Mouse (Mus musculus): ENCODE results near the gene Nt5c3b.

Nt5c3b gene

GRCm38 (mm10) chr11:100387111-100387510, 54.5 kb downstream of the Nt5c3b start:
- POLR2A ChIA-PET = interaction anchor here (0.5 to 20.1 kb wide), 49 partner anchors 4 to 552 kb away, joined by 3 to 626 read pairs (median 5); partner anchors contain the start of genes Eif1 (in 4 of the 4), Jup (in 4 of the 4), Acly (in 3 of the 4) and P3h4 (in 2 of the 4)
- CTCF ChIA-PET = interaction anchor here (0.9 to 2.5 kb wide), 10 partner anchors 8 to 28 kb away, joined by 3 to 14 read pairs (median 4); partner anchors contain the start of genes Jup (in 2 of the 4), Fkbp10 (in 1 of the 4) and P3h4 (in 1 of the 4)

DNA sequence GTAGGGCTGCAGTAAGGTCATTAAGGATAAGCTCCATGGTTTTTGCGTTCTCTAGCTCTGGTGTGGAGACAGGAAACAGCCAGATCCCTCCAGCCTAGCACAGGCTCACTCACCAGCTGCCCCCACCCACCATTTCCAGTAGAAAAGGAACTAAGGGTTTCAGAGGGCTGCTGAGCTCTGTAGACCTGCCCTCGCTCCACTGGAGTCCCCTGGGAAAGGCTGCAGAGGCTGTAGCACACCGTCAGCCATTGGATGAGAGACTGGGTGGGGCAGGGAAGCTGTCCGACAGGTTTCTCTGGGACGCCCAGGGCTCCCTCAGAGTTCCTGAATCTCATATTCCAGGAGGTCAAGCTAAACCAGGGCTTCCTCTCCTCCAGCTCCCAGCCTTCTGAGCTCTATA, 55.0 kb downstream of the Nt5c3b start:
- ChIA-PET CTCF (interaction anchor here (0.6 to 2.5 kb wide), 10 partner anchors 9 to 75 kb away, joined by 3 to 14 read pairs (median 4); partner anchors contain the start of genes Fkbp10 (in 1 of the 4), Jup (in 1 of the 4) and P3h4 (in 1 of the 4)), POLR2A (interaction anchor here (0.5 to 20.1 kb wide), 46 partner anchors 5 to 553 kb away, joined by 3 to 626 read pairs (median 5); partner anchors contain the start of genes Eif1 (in 4 of the 4), Jup (in 4 of the 4), Acly (in 3 of the 4) and P3h4 (in 2 of the 4))

- ChIA-PET POLR2A (interaction anchor here (1.0 to 20.1 kb wide), 17 partner anchors 5 to 142 kb away, joined by 3 to 626 read pairs (median 15); partner anchors contain the start of genes Eif1 (in 3 of the 4), Jup (in 3 of the 4), Klhl10 (in 1 of the 4) and Nt5c3b (in 1 of the 4)), CTCF (interaction anchor here in 3 of 4 experiments (0.9 to 3.5 kb wide), 7 partner anchors 9 to 23 kb away, joined by 3 to 21 read pairs (median 5); partner anchors contain the start of gene Jup (in 2 of the 3))
These were observed 56.6 kb downstream of the Nt5c3b start for GRCm38 (mm10) chr11:100385016-100385415.

DNA sequence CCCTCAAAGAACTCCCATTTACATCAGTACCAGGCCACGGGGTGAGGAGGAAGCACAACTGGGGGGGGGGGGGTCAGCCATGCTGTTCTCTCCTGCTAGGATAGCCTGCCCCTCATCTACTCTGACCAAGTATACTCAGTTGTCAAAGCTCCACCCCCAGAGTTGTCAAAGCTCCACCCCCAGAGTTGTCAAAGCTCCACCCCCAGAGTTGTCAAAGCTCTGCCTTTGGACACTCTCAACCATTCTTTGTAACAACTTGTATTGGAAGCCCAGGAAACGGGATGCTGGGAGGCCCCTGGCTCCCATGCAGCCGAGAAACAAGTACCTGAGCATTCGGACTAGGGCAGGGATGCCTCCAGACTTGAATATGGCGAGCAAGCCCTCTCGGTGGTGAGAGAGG, 58.9 kb downstream of the Nt5c3b start:
- CTCF ChIA-PET = interaction anchor here (0.6 to 3.5 kb wide), 15 partner anchors 9 to 104 kb away, joined by 3 to 21 read pairs (median 5); partner anchors contain the start of genes Jup (in 2 of the 4) and Klhl11 (in 1 of the 4)
- POLR2A ChIA-PET = interaction anchor here (0.5 to 20.1 kb wide), 38 partner anchors 8 to 674 kb away, joined by 3 to 626 read pairs (median 4); partner anchors contain the start of genes Eif1 (in 4 of the 4), Jup (in 3 of the 4), Klhl11 (in 2 of the 4) and P3h4 (in 1 of the 4)

GRCm38 (mm10) chr11:100379311-100379710, 62.3 kb downstream of the Nt5c3b start:
- ChIA-PET CTCF (interaction anchor here in 1 of 4 experiments (0.6 kb wide), 1 partner anchor 63 kb away, joined by 6 read pairs; the partner anchor contains the start of genes Klhl10 and Nt5c3b), POLR2A (interaction anchor here in 3 of 4 experiments (0.8 to 20.1 kb wide), 7 partner anchors 10 to 59 kb away, joined by 3 to 626 read pairs (median 94); partner anchors contain the start of genes Jup (in 3 of the 3) and Eif1 (in 2 of the 3))

DNA sequence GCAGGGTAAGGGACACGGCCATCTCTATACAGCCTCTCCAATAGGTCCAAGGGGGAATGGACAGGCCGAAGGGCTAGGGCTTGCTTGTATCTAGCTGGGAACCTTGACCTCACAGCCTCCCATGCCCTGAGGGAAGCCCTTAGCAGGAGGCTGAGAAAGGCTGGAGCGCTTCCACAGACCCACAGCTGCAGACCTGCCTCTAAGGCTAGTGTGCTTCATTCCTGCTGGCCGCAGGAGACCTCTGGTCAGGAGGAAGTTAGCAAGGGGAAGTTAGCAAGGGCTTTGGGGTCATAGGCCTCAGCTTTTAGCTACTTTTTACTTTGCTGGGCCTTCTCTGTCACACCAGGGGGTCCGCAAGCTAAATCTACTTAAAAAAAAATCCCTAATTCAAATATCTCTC, 63.2 kb downstream of the Nt5c3b start:
- POLR2A ChIA-PET = interaction anchor here in 3 of 4 experiments (0.6 to 20.1 kb wide), 14 partner anchors 11 to 150 kb away, joined by 3 to 626 read pairs (median 6); partner anchors contain the start of genes Jup (in 3 of the 3), Acly (in 2 of the 3), Eif1 (in 2 of the 3) and Hap1 (in 1 of the 3)
- CTCF ChIA-PET = interaction anchor here in 2 of 4 experiments (0.6 to 1.2 kb wide), 2 partner anchors 12 to 63 kb away, joined by 3 to 6 read pairs; partner anchors contain the start of genes Klhl10 (in 1 of the 2) and Nt5c3b (in 1 of the 2)

GRCm38 (mm10) chr11:100377989-100378388, 63.6 kb downstream of the Nt5c3b start:
- CTCF ChIA-PET = interaction anchor here in 2 of 4 experiments (1.2 to 2.5 kb wide), 3 partner anchors 13 to 18 kb away, joined by 3 to 24 read pairs (median 4); partner anchors contain the start of gene Jup (in 1 of the 2)
- POLR2A ChIA-PET = interaction anchor here (0.9 to 20.1 kb wide), 20 partner anchors 11 to 150 kb away, joined by 3 to 626 read pairs (median 12); partner anchors contain the start of genes Jup (in 4 of the 4), Hap1 (in 3 of the 4), Acly (in 2 of the 4) and Eif1 (in 1 of the 4)

GRCm38 (mm10) chr11:100376746-100377389, 64.7 kb downstream of the Nt5c3b start:
- ChIA-PET POLR2A (interaction anchor here (0.6 to 20.1 kb wide), 61 partner anchors 8 to 1724 kb away, joined by 3 to 626 read pairs (median 6); partner anchors contain the start of genes Jup (in 4 of the 4), Acly (in 3 of the 4), Eif1 (in 3 of the 4) and Hap1 (in 3 of the 4)), CTCF (interaction anchor here (0.8 to 2.5 kb wide), 19 partner anchors 8 to 37 kb away, joined by 3 to 24 read pairs (median 5); partner anchors contain the start of genes Jup (in 3 of the 4) and P3h4 (in 1 of the 4))

DNA sequence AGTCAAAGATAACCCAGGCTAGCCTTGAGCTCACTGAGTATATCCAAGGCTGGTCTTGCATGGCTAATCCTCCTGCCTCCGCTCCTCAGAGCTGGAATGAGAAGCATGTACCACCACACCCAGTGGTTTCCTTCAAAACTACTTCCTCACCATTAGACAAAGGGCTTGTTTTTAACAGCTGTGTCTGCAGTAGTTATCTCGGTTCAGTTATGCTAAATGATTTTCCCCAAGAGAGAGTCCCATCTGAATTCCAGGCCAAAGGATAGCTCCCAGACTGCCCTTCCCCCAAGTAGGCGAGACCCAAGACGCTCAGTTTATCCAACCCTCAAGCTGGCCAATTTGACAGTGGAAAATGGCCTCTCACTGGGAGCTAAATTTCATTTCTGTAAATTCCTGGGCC, 65.6 kb downstream of the Nt5c3b start:
- CTCF ChIA-PET = interaction anchor here (0.6 to 2.5 kb wide), 24 partner anchors 9 to 1457 kb away, joined by 3 to 24 read pairs (median 5); partner anchors contain the start of genes Jup (in 3 of the 4), Eif1 (in 1 of the 4) and P3h4 (in 1 of the 4)
- POLR2A ChIA-PET = interaction anchor here (0.5 to 20.1 kb wide), 72 partner anchors 8 to 925 kb away, joined by 3 to 626 read pairs (median 6); partner anchors contain the start of genes Eif1 (in 4 of the 4), Jup (in 4 of the 4), P3h4 (in 4 of the 4) and Acly (in 3 of the 4)

GRCm38 (mm10) chr11:100375127-100375526, 66.5 kb downstream of the Nt5c3b start:
- POLR2A ChIA-PET = interaction anchor here (1.1 to 20.1 kb wide), 30 partner anchors 8 to 178 kb away, joined by 3 to 626 read pairs (median 14); partner anchors contain the start of genes Jup (in 4 of the 4), Eif1 (in 3 of the 4), Acly (in 2 of the 4) and P3h4 (in 2 of the 4)
- CTCF ChIA-PET = interaction anchor here in 3 of 4 experiments (0.8 to 2.5 kb wide), 10 partner anchors 9 to 93 kb away, joined by 3 to 24 read pairs (median 5); partner anchors contain the start of genes Hap1 (in 1 of the 3), Jup (in 1 of the 3) and P3h4 (in 1 of the 3)
